Mouse (Mus musculus) erythroid progenitor cell, adult 5-6 weeks (primary cell): ENCODE measurements around the gene Leprot. TPM values are rescaled to one million over a fixed set of nuclear protein-coding genes. Genes with fewer than 3 reads are reported as not detected.

Source experiments
- ATAC-seq: replicated peaks from 2 replicates; pipeline ENCODE4 v1.8.0; 2016; ENCODE audit warnings: moderate number of reproducible peaks, mild to moderate bottlenecking, moderate TSS enrichment, inconsistent platforms; ENCODE audit not compliant: poor library complexity, low FRiP score, severe bottlenecking
- total RNA-seq, 2 experiments: library from RNA; stranded (forward) in 1 of 2; stranded (reverse) in 1 of 2; fragments of 150-400 nt in 1 of 2; fragments of 186-747, 209-891 nt in 1 of 2; gene quantifications; 2 replicates each; pipeline versions ENCODE4 v1.2.3 to v1.2.4; 2015 to 2017; ENCODE audit warnings: low replicate concordance in 2 of 2

Gene Leprot
- total RNA-seq, 2 experiments from 2014 or later: 39.0 to 44.6 TPM

GRCm38 (mm10) chr4:101656956-101657570 is 9.5 kb downstream of the Leprot start:
- ATAC-seq: peak; percentile 6; the same call in 1 of the 2 replicates

- ATAC-seq: peak; percentile 74
These were observed 16.7 kb downstream of the Leprot start for GRCm38 (mm10) chr4:101664160-101664750.

GRCm38 (mm10) chr4:101664766-101665165 is 17.2 kb downstream of the Leprot start:
- ATAC-seq: no peak

GRCm38 (mm10) chr4:101669161-101669560 is 21.6 kb downstream of the Leprot start:
- ATAC-seq: no peak

- ATAC-seq: no peak
These were observed 22.3 kb downstream of the Leprot start for GRCm38 (mm10) chr4:101669811-101670210.

GRCm38 (mm10) chr4:101674790-101675189 is 27.3 kb downstream of the Leprot start:
- ATAC-seq: no peak

- ATAC-seq: no peak
These were observed 28.2 kb downstream of the Leprot start for GRCm38 (mm10) chr4:101675726-101676125.

GRCm38 (mm10) chr4:101682620-101683019 is 35.1 kb downstream of the Leprot start:
- ATAC-seq: no peak

- no peak for ATAC-seq
These were observed 35.6 kb downstream of the Leprot start for GRCm38 (mm10) chr4:101683086-101683485.

- no peak for ATAC-seq
These were observed 37.3 kb downstream of the Leprot start for GRCm38 (mm10) chr4:101684821-101685220.

- no peak for ATAC-seq
These were observed 38.8 kb downstream of the Leprot start for GRCm38 (mm10) chr4:101686227-101686810.

- no peak for ATAC-seq
These were observed 41.7 kb downstream of the Leprot start for GRCm38 (mm10) chr4:101689241-101689640.

GRCm38 (mm10) chr4:101689645-101690044 is 42.1 kb downstream of the Leprot start:
- ATAC-seq: no peak

GRCm38 (mm10) chr4:101692892-101693291 is 45.4 kb downstream of the Leprot start:
- ATAC-seq: no peak

GRCm38 (mm10) chr4:101694529-101694928 is 47.0 kb downstream of the Leprot start:
- ATAC-seq: no peak

GRCm38 (mm10) chr4:101697236-101697635 is 49.7 kb downstream of the Leprot start:
- ATAC-seq: no peak

GRCm38 (mm10) chr4:101699423-101699822 is 51.9 kb downstream of the Leprot start:
- ATAC-seq: no peak

- no peak for ATAC-seq
These were observed 53.5 kb downstream of the Leprot start for GRCm38 (mm10) chr4:101700892-101701640.

- no peak for ATAC-seq
These were observed 57.8 kb downstream of the Leprot start for GRCm38 (mm10) chr4:101705325-101705724.

- ATAC-seq: no peak
These were observed 59.7 kb downstream of the Leprot start for GRCm38 (mm10) chr4:101707234-101707633.

GRCm38 (mm10) chr4:101707953-101708352 is 60.4 kb downstream of the Leprot start:
- ATAC-seq: no peak
